Mouse (Mus musculus) cerebellum, adult 2 months (tissue): ENCODE measurements around the gene Gpam.

Source experiments
- CTCF ChIP-seq: fragments of 200-500 bp; IDR thresholded peaks from 2 replicates; pipeline ENCODE4 v1.5.1; 2011; ENCODE audit warnings: low read depth, mild to moderate bottlenecking, control low read depth, low read length, moderate library complexity, borderline replicate concordance; ENCODE audit not compliant: insufficient read depth
- POLR2A ChIP-seq: fragments of 200-500 bp; IDR thresholded peaks from 2 replicates; pipeline ENCODE4 v1.6.1; 2011; ENCODE audit warnings: low read length, control low read depth, borderline replicate concordance; ENCODE audit not compliant: insufficient read depth

- TF ChIP-seq CTCF = peak; percentile 71
- no peak for TF ChIP-seq POLR2A
Observed at GRCm38 (mm10) chr19:55061951-55062350, 65.1 kb downstream of the Gpam start.
